Mouse (Mus musculus): ENCODE data around the gene Usp21. TPM values are rescaled to one million over a fixed set of nuclear protein-coding genes. Genes with fewer than 3 reads are reported as not detected.
"Not testable (repeated sequence)": the region's sequence is repeated elsewhere in the genome, so short reads cannot be mapped to it uniquely, and the experiment has no call there.

Usp21 gene
- polyA plus RNA-seq, 1 experiment, result 21.0 TPM

DNA sequence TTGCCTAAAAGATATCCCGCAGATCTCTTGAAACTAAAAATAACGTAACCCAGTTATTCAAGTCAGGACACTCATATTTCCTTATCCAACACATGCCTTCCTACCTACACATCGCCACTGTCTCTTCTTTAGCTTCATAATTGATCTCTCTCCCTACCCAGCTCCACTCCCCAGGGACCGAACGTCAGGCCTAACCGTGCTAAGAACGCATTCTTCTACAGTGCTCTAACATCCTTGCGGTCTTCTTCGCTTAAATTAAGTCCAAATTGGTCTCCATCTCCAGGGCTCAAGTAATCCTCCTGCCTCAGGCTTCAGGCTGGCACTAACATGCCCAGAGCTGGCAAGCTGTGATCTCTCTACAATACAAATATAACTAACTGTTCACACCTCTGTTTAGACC is 40.5 kb upstream of the Usp21 start:
- Histone ChIP-seq H3K36me3 (ENCODE audit: control insufficient read depth, insufficient read depth) (peaks cover 3% of the 10 kb centered on the region), H3ac (ENCODE audit: control insufficient read depth, insufficient read length) (peak overlapping the region; percentile 77), H3K4me3 (peak overlapping the region; percentile 93), H3K27me3 (ENCODE audit: control insufficient read depth, insufficient read depth, insufficient read length) (no peaks in the 10 kb centered on the region), H3K79me2 (ENCODE audit: control insufficient read depth, insufficient read depth) (peaks cover 68% of the 10 kb centered on the region), H3K4me2 (ENCODE audit: low read depth) (peak overlapping the region; percentile 84)
- TF ChIP-seq REST (IDR thresholded peaks at IDR 0.05; ENCODE audit: insufficient read depth, insufficient read length) (no peak), CEBPB (IDR thresholded peaks at IDR 0.05; ENCODE audit: insufficient read depth, poor library complexity, severe bottlenecking) (no peak), MAX (IDR thresholded peaks at IDR 0.05; ENCODE audit: low read depth) (no peak), TCF3 (IDR thresholded peaks at IDR 0.05; ENCODE audit: insufficient read length, low read depth) (no peak), MYOG (IDR thresholded peaks at IDR 0.05; ENCODE audit: control insufficient read depth in 1 of 3, insufficient read depth in 1 of 3, insufficient read length in 2 of 3, low read depth in 2 of 3) (no peak), SRF (IDR thresholded peaks at IDR 0.05; ENCODE audit: control insufficient read depth, insufficient read length, low read depth) (no peak), TCF12 (IDR thresholded peaks at IDR 0.05; ENCODE audit: insufficient read depth, poor library complexity, severe bottlenecking) (no peak), MYOD1 (IDR thresholded peaks at IDR 0.05; ENCODE audit: control insufficient read depth in 1 of 3, insufficient read length in 2 of 3, low read depth in 2 of 3) (no peak), POLR2AphosphoS2 (IDR thresholded peaks at IDR 0.05; ENCODE audit: insufficient read length, low read depth) (no peak), POLR2A (IDR thresholded peaks at IDR 0.05; ENCODE audit: insufficient read length, low read depth) (no peak), USF1 (IDR thresholded peaks at IDR 0.05; ENCODE audit: low read depth) (no peak), E2F4 (IDR thresholded peaks at IDR 0.05; ENCODE audit: insufficient read depth) (no peak)

DNA sequence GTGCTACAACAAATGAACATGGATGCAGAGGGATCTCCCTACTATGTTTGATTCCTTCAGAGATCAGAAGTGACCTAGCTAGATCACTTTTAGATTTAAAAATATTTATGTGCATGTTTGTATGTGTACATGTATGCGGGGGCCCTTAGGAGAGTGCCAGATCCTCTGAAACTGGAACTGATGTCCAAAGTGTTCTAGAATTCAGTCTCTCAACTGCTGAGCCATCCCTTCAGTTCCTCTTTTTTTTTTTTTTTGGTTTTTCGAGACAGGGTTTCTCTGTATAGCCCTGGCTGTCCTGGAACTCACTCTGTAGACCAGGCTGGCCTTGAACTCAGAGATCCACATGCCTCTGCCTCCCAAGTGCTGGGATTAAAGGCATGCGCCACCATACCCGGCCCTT is 38.8 kb upstream of the Usp21 start:
- Histone ChIP-seq H3K79me2 (ENCODE audit: control insufficient read depth, insufficient read depth) (peaks cover 52% of the 10 kb centered on the region), H3K4me2 (ENCODE audit: low read depth) (peak overlapping the region; percentile 18)
- not testable (repeated sequence) for H3ac ChIP-seq (ENCODE audit: control insufficient read depth, insufficient read length); H3K36me3 ChIP-seq (ENCODE audit: control insufficient read depth, insufficient read depth); H3K4me3 ChIP-seq; H3K27me3 ChIP-seq (ENCODE audit: control insufficient read depth, insufficient read depth, insufficient read length)

DNA sequence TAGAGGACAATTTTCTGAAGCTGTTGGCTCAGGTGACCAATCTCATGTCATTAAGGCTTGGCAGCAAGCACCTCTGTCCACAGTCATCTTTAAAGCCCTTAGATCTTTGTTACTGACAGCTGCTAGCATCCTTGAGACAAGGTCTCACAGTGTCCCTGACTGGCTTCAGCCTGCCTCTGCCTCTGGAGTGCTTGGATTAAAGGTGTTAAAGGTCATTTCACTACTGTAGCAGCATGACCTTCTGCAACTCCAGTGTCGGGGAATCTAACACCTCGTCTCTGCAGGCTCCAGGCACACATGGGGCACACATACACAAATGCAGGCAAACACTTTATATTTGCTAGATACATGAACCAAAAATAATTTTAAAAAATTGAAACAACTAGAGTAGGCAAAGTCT is 37.8 kb upstream of the Usp21 start:
- Histone ChIP-seq H3K79me2 (ENCODE audit: control insufficient read depth, insufficient read depth) (peaks cover 44% of the 10 kb centered on the region), H3ac (ENCODE audit: control insufficient read depth, insufficient read length) (no peak overlapping the region), H3K36me3 (ENCODE audit: control insufficient read depth, insufficient read depth) (peaks cover 3% of the 10 kb centered on the region), H3K27me3 (ENCODE audit: control insufficient read depth, insufficient read depth, insufficient read length) (no peaks in the 10 kb centered on the region), H3K4me2 (ENCODE audit: low read depth) (peak overlapping the region; percentile 12), H3K4me3 (no peak overlapping the region)
- TF ChIP-seq MAX (IDR thresholded peaks at IDR 0.05; ENCODE audit: low read depth) (no peak), POLR2AphosphoS2 (IDR thresholded peaks at IDR 0.05; ENCODE audit: insufficient read length, low read depth) (no peak), USF1 (IDR thresholded peaks at IDR 0.05; ENCODE audit: low read depth) (no peak), REST (IDR thresholded peaks at IDR 0.05; ENCODE audit: insufficient read depth, insufficient read length) (no peak), MYOD1 (IDR thresholded peaks at IDR 0.05; ENCODE audit: control insufficient read depth in 1 of 3, insufficient read length in 2 of 3, low read depth in 2 of 3) (no peak), CEBPB (IDR thresholded peaks at IDR 0.05; ENCODE audit: insufficient read depth, poor library complexity, severe bottlenecking) (no peak)

DNA sequence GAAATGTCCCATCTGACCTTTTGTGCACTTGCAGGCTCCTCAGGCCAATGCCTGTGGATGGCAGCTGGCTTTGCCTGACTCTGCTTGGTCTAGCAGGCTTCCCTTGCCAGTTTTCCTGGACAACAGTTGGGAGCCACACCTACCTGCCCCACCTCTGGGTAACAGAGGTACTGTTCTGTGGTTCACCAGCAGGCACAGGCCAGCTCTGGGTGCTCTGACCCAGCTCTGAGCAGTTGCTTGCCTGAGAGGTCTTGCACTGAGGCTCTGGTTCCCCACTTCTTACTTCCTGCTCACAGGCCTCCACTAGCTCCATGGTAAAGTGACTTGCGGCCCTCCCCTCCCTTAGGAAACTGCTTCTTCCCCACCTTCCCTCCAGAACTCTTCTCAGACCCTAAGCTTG is 34.2 kb upstream of the Usp21 start:
- no peak overlapping the region for H3K4me3 ChIP-seq
- no peaks in the 10 kb centered on the region for H3K27me3 ChIP-seq (ENCODE audit: control insufficient read depth, insufficient read depth, insufficient read length)
- peaks cover 3% of the 10 kb centered on the region for H3K36me3 ChIP-seq (ENCODE audit: control insufficient read depth, insufficient read depth)
- H3K4me2 ChIP-seq (ENCODE audit: low read depth), result no peak overlapping the region
- H3K79me2 ChIP-seq (ENCODE audit: control insufficient read depth, insufficient read depth), result peaks cover 19% of the 10 kb centered on the region
- peak in 1 of 3 experiments; percentile 36 for TF ChIP-seq MYOG (IDR thresholded peaks at IDR 0.05; ENCODE audit: control insufficient read depth in 1 of 3, insufficient read depth in 1 of 3, insufficient read length in 2 of 3, low read depth in 2 of 3)
- no peak for TF ChIP-seq SRF (IDR thresholded peaks at IDR 0.05; ENCODE audit: control insufficient read depth, insufficient read length, low read depth)
- peak; percentile 64 for TF ChIP-seq POLR2AphosphoS2 (IDR thresholded peaks at IDR 0.05; ENCODE audit: insufficient read length, low read depth)
- no peak overlapping the region for H3ac ChIP-seq (ENCODE audit: control insufficient read depth, insufficient read length)

DNA sequence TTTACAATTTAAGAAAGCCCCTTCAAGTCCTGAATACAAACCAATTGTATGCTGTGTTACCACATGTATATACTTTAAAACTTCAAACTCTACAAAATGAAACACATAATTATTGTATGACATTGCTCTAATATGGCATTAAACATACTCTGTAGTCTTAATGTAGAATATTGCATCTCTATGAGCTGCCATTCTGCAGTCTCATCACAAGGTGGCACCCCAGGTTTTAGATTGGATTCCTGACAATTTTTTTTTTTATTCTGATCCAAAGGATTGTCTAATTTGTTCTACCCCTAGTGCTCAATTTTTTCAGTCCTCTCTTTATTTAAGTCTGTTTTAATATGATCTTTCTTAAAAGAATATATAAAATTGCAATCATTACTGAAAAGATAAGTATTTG is 33.6 kb upstream of the Usp21 start:
- Histone ChIP-seq H3K4me3 (no peak overlapping the region), H3K79me2 (ENCODE audit: control insufficient read depth, insufficient read depth) (peaks cover 15% of the 10 kb centered on the region), H3K4me2 (ENCODE audit: low read depth) (no peak overlapping the region), H3ac (ENCODE audit: control insufficient read depth, insufficient read length) (no peak overlapping the region), H3K27me3 (ENCODE audit: control insufficient read depth, insufficient read depth, insufficient read length) (no peaks in the 10 kb centered on the region), H3K36me3 (ENCODE audit: control insufficient read depth, insufficient read depth) (peaks cover 3% of the 10 kb centered on the region)
- TF ChIP-seq MYOD1 (IDR thresholded peaks at IDR 0.05; ENCODE audit: control insufficient read depth in 1 of 3, insufficient read length in 2 of 3, low read depth in 2 of 3), result no peak
- TF ChIP-seq E2F4 (IDR thresholded peaks at IDR 0.05; ENCODE audit: insufficient read depth), result no peak
- no peak for TF ChIP-seq REST (IDR thresholded peaks at IDR 0.05; ENCODE audit: insufficient read depth, insufficient read length)
- no peak for TF ChIP-seq POLR2A (IDR thresholded peaks at IDR 0.05; ENCODE audit: insufficient read length, low read depth)
- no peak for TF ChIP-seq CEBPB (IDR thresholded peaks at IDR 0.05; ENCODE audit: insufficient read depth, poor library complexity, severe bottlenecking)
- no peak for TF ChIP-seq POLR2AphosphoS2 (IDR thresholded peaks at IDR 0.05; ENCODE audit: insufficient read length, low read depth)
- no peak for TF ChIP-seq TCF3 (IDR thresholded peaks at IDR 0.05; ENCODE audit: insufficient read length, low read depth)
- TF ChIP-seq MAX (IDR thresholded peaks at IDR 0.05; ENCODE audit: low read depth), result no peak
- TF ChIP-seq TCF12 (IDR thresholded peaks at IDR 0.05; ENCODE audit: insufficient read depth, poor library complexity, severe bottlenecking), result no peak
- no peak for TF ChIP-seq USF1 (IDR thresholded peaks at IDR 0.05; ENCODE audit: low read depth)
- TF ChIP-seq MYOG (IDR thresholded peaks at IDR 0.05; ENCODE audit: control insufficient read depth in 1 of 3, insufficient read depth in 1 of 3, insufficient read length in 2 of 3, low read depth in 2 of 3), result no peak
- TF ChIP-seq SRF (IDR thresholded peaks at IDR 0.05; ENCODE audit: control insufficient read depth, insufficient read length, low read depth), result no peak

Data from myocyte (in vitro differentiated cells).